Mouse (Mus musculus): ENCODE measurements around the gene Arid5b. TPM values are rescaled to one million over a fixed set of nuclear protein-coding genes. Genes with fewer than 3 reads are reported as not detected.

The Arid5b gene
- total RNA-seq, 1 experiment from 2014 or later = 12.5 TPM

GRCm38 (mm10) chr10:68137151-68137833, 141.2 kb downstream of the Arid5b start:
- no peak for ATAC-seq (replicated peaks in 1 of 2; ENCODE audit: insufficient read depth in 1 of 2, low FRiP score in 2 of 2, low TSS enrichment in 1 of 2, low read depth in 1 of 2, poor library complexity in 2 of 2, severe bottlenecking in 2 of 2)

GRCm38 (mm10) chr10:68136480-68137083, 142.0 kb downstream of the Arid5b start:
- peak; percentile 77 to 80 for ATAC-seq (replicated peaks in 1 of 2; ENCODE audit: insufficient read depth in 1 of 2, low FRiP score in 2 of 2, low TSS enrichment in 1 of 2, low read depth in 1 of 2, poor library complexity in 2 of 2, severe bottlenecking in 2 of 2)

GRCm38 (mm10) chr10:68136051-68136450, 142.5 kb downstream of the Arid5b start:
- peak in 1 of 2 experiments; percentile 29; a peak in 1 of 4 replicates for ATAC-seq (replicated peaks in 1 of 2; ENCODE audit: insufficient read depth in 1 of 2, low FRiP score in 2 of 2, low TSS enrichment in 1 of 2, low read depth in 1 of 2, poor library complexity in 2 of 2, severe bottlenecking in 2 of 2)

- no peak for ATAC-seq (replicated peaks in 1 of 2; ENCODE audit: insufficient read depth in 1 of 2, low FRiP score in 2 of 2, low TSS enrichment in 1 of 2, low read depth in 1 of 2, poor library complexity in 2 of 2, severe bottlenecking in 2 of 2)
Measured at GRCm38 (mm10) chr10:68135416-68135815, 143.1 kb downstream of the Arid5b start.

GRCm38 (mm10) chr10:68134549-68134948, 144.0 kb downstream of the Arid5b start:
- ATAC-seq (replicated peaks in 1 of 2; ENCODE audit: insufficient read depth in 1 of 2, low FRiP score in 2 of 2, low TSS enrichment in 1 of 2, low read depth in 1 of 2, poor library complexity in 2 of 2, severe bottlenecking in 2 of 2) = no peak

- no peak for ATAC-seq (replicated peaks in 1 of 2; ENCODE audit: insufficient read depth in 1 of 2, low FRiP score in 2 of 2, low TSS enrichment in 1 of 2, low read depth in 1 of 2, poor library complexity in 2 of 2, severe bottlenecking in 2 of 2)
Measured at GRCm38 (mm10) chr10:68134071-68134470, 144.5 kb downstream of the Arid5b start.

GRCm38 (mm10) chr10:68132636-68133035, 145.9 kb downstream of the Arid5b start:
- ATAC-seq (replicated peaks in 1 of 2; ENCODE audit: insufficient read depth in 1 of 2, low FRiP score in 2 of 2, low TSS enrichment in 1 of 2, low read depth in 1 of 2, poor library complexity in 2 of 2, severe bottlenecking in 2 of 2) = no peak

- ATAC-seq (replicated peaks in 1 of 2; ENCODE audit: insufficient read depth in 1 of 2, low FRiP score in 2 of 2, low TSS enrichment in 1 of 2, low read depth in 1 of 2, poor library complexity in 2 of 2, severe bottlenecking in 2 of 2) = peak in 1 of 2 experiments; percentile 65; a peak in 1 of 4 replicates
Measured at GRCm38 (mm10) chr10:68132154-68132553, 146.4 kb downstream of the Arid5b start.

- ATAC-seq (replicated peaks in 1 of 2; ENCODE audit: insufficient read depth in 1 of 2, low FRiP score in 2 of 2, low TSS enrichment in 1 of 2, low read depth in 1 of 2, poor library complexity in 2 of 2, severe bottlenecking in 2 of 2) = no peak
Measured at GRCm38 (mm10) chr10:68129651-68130050, 148.9 kb downstream of the Arid5b start.

GRCm38 (mm10) chr10:68129009-68129408, 149.5 kb downstream of the Arid5b start:
- ATAC-seq (replicated peaks in 1 of 2; ENCODE audit: insufficient read depth in 1 of 2, low FRiP score in 2 of 2, low TSS enrichment in 1 of 2, low read depth in 1 of 2, poor library complexity in 2 of 2, severe bottlenecking in 2 of 2) = no peak

GRCm38 (mm10) chr10:68128441-68128848, 150.1 kb downstream of the Arid5b start:
- ATAC-seq (replicated peaks in 1 of 2; ENCODE audit: insufficient read depth in 1 of 2, low FRiP score in 2 of 2, low TSS enrichment in 1 of 2, low read depth in 1 of 2, poor library complexity in 2 of 2, severe bottlenecking in 2 of 2) = no peak

GRCm38 (mm10) chr10:68127604-68128256, 150.8 kb downstream of the Arid5b start:
- ATAC-seq (replicated peaks in 1 of 2; ENCODE audit: insufficient read depth in 1 of 2, low FRiP score in 2 of 2, low TSS enrichment in 1 of 2, low read depth in 1 of 2, poor library complexity in 2 of 2, severe bottlenecking in 2 of 2) = no peak

- ATAC-seq (replicated peaks in 1 of 2; ENCODE audit: insufficient read depth in 1 of 2, low FRiP score in 2 of 2, low TSS enrichment in 1 of 2, low read depth in 1 of 2, poor library complexity in 2 of 2, severe bottlenecking in 2 of 2) = no peak
Measured at GRCm38 (mm10) chr10:68127104-68127503, 151.4 kb downstream of the Arid5b start.

- no peak for ATAC-seq (replicated peaks in 1 of 2; ENCODE audit: insufficient read depth in 1 of 2, low FRiP score in 2 of 2, low TSS enrichment in 1 of 2, low read depth in 1 of 2, poor library complexity in 2 of 2, severe bottlenecking in 2 of 2)
Measured at GRCm38 (mm10) chr10:68126551-68126950, 152.0 kb downstream of the Arid5b start.

GRCm38 (mm10) chr10:68125919-68126550, 152.5 kb downstream of the Arid5b start:
- ATAC-seq (replicated peaks in 1 of 2; ENCODE audit: insufficient read depth in 1 of 2, low FRiP score in 2 of 2, low TSS enrichment in 1 of 2, low read depth in 1 of 2, poor library complexity in 2 of 2, severe bottlenecking in 2 of 2) = no peak

GRCm38 (mm10) chr10:68124985-68125384, 153.6 kb downstream of the Arid5b start:
- ATAC-seq (replicated peaks in 1 of 2; ENCODE audit: insufficient read depth in 1 of 2, low FRiP score in 2 of 2, low TSS enrichment in 1 of 2, low read depth in 1 of 2, poor library complexity in 2 of 2, severe bottlenecking in 2 of 2) = peak; percentile 80 to 81

GRCm38 (mm10) chr10:68123446-68123845, 155.1 kb downstream of the Arid5b start:
- no peak for ATAC-seq (replicated peaks in 1 of 2; ENCODE audit: insufficient read depth in 1 of 2, low FRiP score in 2 of 2, low TSS enrichment in 1 of 2, low read depth in 1 of 2, poor library complexity in 2 of 2, severe bottlenecking in 2 of 2)

GRCm38 (mm10) chr10:68121960-68122359, 156.6 kb downstream of the Arid5b start:
- ATAC-seq (replicated peaks in 1 of 2; ENCODE audit: insufficient read depth in 1 of 2, low FRiP score in 2 of 2, low TSS enrichment in 1 of 2, low read depth in 1 of 2, poor library complexity in 2 of 2, severe bottlenecking in 2 of 2) = no peak
